Comparison of ENCODE assay signal across 21 mouse cellular contexts in genomic region chr6:128273507-128273906, GRCm38 (mm10). TPM values are rescaled to one million over a fixed set of nuclear protein-coding genes. Genes with fewer than 3 reads are reported as not detected.
DNase-seq lines count a peak whose midpoint lies in the region; ATAC-seq and TF ChIP-seq lines count a peak whose summit lies in the region.
"Had no signal": no experiment of that assay in that cellular context is flagged by ENCODE, and none has a peak within 500 bp of the region (broad histone marks: within the 10 kb centered on the region; RNA-seq: fewer than 3 reads in every experiment).

No protein-coding gene starts in this region.

- intact Hi-C loops in heart, postnatal 36 days (cut with DNase I) = no loop called here

- no peak overlapping the region for H3K4me2 ChIP-seq in intestine, embryonic 15.5 days (replicated peaks)
- no peak overlapping the region for H3K4me2 ChIP-seq in intestine, embryonic 16.5 days (ENCODE audit: low read depth, low read length)
- H3K4me2 ChIP-seq in intestine, postnatal 0 days (replicated peaks; ENCODE audit: low read depth) = no peak overlapping the region
- H3K4me2 ChIP-seq in midbrain, embryonic 16.5 days (ENCODE audit: low read length) = no peak overlapping the region

- H3K9ac ChIP-seq in intestine, embryonic 15.5 days = no peak overlapping the region
- H3K9ac ChIP-seq in intestine, embryonic 16.5 days (ENCODE audit: low read depth, low read length) = no peak overlapping the region
- no peak overlapping the region for H3K9ac ChIP-seq in intestine, postnatal 0 days (ENCODE audit: low read depth, low read length)
- no peak overlapping the region for H3K9ac ChIP-seq in midbrain, embryonic 16.5 days (ENCODE audit: low read depth, low read length)

- peaks cover 14% of the 10 kb centered on the region; the same call in 1 of the 2 replicates for H3K4me1 ChIP-seq in intestine, embryonic 15.5 days (replicated peaks)
- H3K4me1 ChIP-seq in intestine, embryonic 16.5 days (ENCODE audit: control insufficient read depth, insufficient read depth, low read length) = peaks cover 7% of the 10 kb centered on the region
- H3K4me1 ChIP-seq in intestine, postnatal 0 days (replicated peaks; ENCODE audit: control insufficient read depth, insufficient read depth, low read length) = no peaks in the 10 kb centered on the region
- H3K4me1 ChIP-seq in midbrain, embryonic 16.5 days (ENCODE audit: control insufficient read depth, insufficient read depth, low read length) = no peaks in the 10 kb centered on the region
- 0 out of 2 replicates have a peak, but pooled peaks cover 4% of the 10 kb centered on the region for H3K4me1 ChIP-seq in kidney, adult 2 months (ENCODE audit: control insufficient read depth, insufficient read depth, low read length)

- H3K27me3 ChIP-seq in intestine, embryonic 15.5 days (replicated peaks) = no peaks in the 10 kb centered on the region
- H3K27me3 ChIP-seq in intestine, embryonic 16.5 days (replicated peaks; ENCODE audit: control insufficient read depth, insufficient read depth, low read length) = no peaks in the 10 kb centered on the region
- H3K27me3 ChIP-seq in intestine, postnatal 0 days (replicated peaks; ENCODE audit: control insufficient read depth, insufficient read depth, low read length) = no peaks in the 10 kb centered on the region
- no peaks in the 10 kb centered on the region for H3K27me3 ChIP-seq in midbrain, embryonic 16.5 days (ENCODE audit: control insufficient read depth, insufficient read depth, low read depth, low read length)
- H3K27me3 ChIP-seq in kidney, adult 2 months (replicated peaks; ENCODE audit: control insufficient read depth, insufficient read depth, low read length) = no peaks in the 10 kb centered on the region
- H3K27me3 ChIP-seq: CH12.LX, Patski had no signal

- H3K4me3 ChIP-seq in intestine, embryonic 15.5 days (replicated peaks) = no peak overlapping the region
- no peak overlapping the region for H3K4me3 ChIP-seq in intestine, embryonic 16.5 days (ENCODE audit: low read length)
- H3K4me3 ChIP-seq in intestine, postnatal 0 days (ENCODE audit: low read depth, low read length) = no peak overlapping the region
- H3K4me3 ChIP-seq in midbrain, embryonic 16.5 days (ENCODE audit: low read depth, low read length) = no peak overlapping the region
- H3K4me3 ChIP-seq in kidney, adult 2 months (ENCODE audit: insufficient read depth, low read depth, low read length) = no peak overlapping the region

- no peak for TF ChIP-seq CTCF in intestine, postnatal 0 days (IDR thresholded peaks at IDR 0.05; ENCODE audit: low read depth)
- no peak for TF ChIP-seq CTCF in kidney, adult 2 months (conservative IDR thresholded peaks at IDR 0.05; ENCODE audit: insufficient read depth, insufficient read length, low read depth, low read length)

- 82% methylated on average over 1 of the region's 1 CpGs for WGBS in intestine, embryonic 15.5 days
- WGBS in intestine, embryonic 16.5 days = 73% methylated on average over 1 of the region's 1 CpGs
- 77% methylated on average over 1 of the region's 1 CpGs for WGBS in intestine, postnatal 0 days
- WGBS in midbrain, embryonic 16.5 days = 58% methylated on average over 1 of the region's 1 CpGs
- WGBS in kidney, adult 2 months = 87% methylated on average over 1 of the region's 1 CpGs

- no peak for DNase-seq in kidney, adult 2 months
- no peak for DNase-seq in heart, postnatal 36 days
- DNase-seq: adrenal gland, adult 2 months; adrenal gland, adult 8-10 months; adrenal gland, postnatal 10 days; adrenal gland, postnatal 14 days; adrenal gland, postnatal 25 days; adrenal gland, postnatal 36 days; B cell, adult 2 months; cerebellum, adult 11 months; cerebellum, adult 11-12 months had no signal

- H3K9me3 ChIP-seq in intestine, embryonic 15.5 days = no peaks in the 10 kb centered on the region
- H3K9me3 ChIP-seq in intestine, embryonic 16.5 days (ENCODE audit: control insufficient read depth, low read length) = no peaks in the 10 kb centered on the region
- no peaks in the 10 kb centered on the region for H3K9me3 ChIP-seq in intestine, postnatal 0 days (ENCODE audit: control insufficient read depth)
- no peaks in the 10 kb centered on the region for H3K9me3 ChIP-seq in midbrain, embryonic 16.5 days (replicated peaks; ENCODE audit: control insufficient read depth, low read length, poor library complexity, severe bottlenecking)

- H3K27ac ChIP-seq in intestine, embryonic 15.5 days = no peak overlapping the region
- H3K27ac ChIP-seq in intestine, embryonic 16.5 days (ENCODE audit: low read length) = no peak overlapping the region
- H3K27ac ChIP-seq in intestine, postnatal 0 days (ENCODE audit: low read depth, low read length) = no peak overlapping the region
- H3K27ac ChIP-seq in midbrain, embryonic 16.5 days (ENCODE audit: low read length) = no peak overlapping the region
- H3K27ac ChIP-seq in kidney, adult 2 months (ENCODE audit: insufficient read depth, low read depth, low read length) = no peak overlapping the region

- no peaks in the 10 kb centered on the region for H3K36me3 ChIP-seq in intestine, embryonic 15.5 days
- H3K36me3 ChIP-seq in intestine, embryonic 16.5 days (ENCODE audit: control insufficient read depth, insufficient read depth, low read length) = no peaks in the 10 kb centered on the region
- 0 out of 2 replicates have a peak, but pooled peaks cover under 1% of the 10 kb centered on the region for H3K36me3 ChIP-seq in intestine, postnatal 0 days (ENCODE audit: control insufficient read depth, insufficient read depth)
- H3K36me3 ChIP-seq in midbrain, embryonic 16.5 days (ENCODE audit: control insufficient read depth, insufficient read depth, low read length) = no peaks in the 10 kb centered on the region
- H3K36me3 ChIP-seq in kidney, adult 2 months (ENCODE audit: control insufficient read depth, insufficient read depth, low read length) = no peaks in the 10 kb centered on the region
- H3K36me3 ChIP-seq: G1E had no signal

- TF ChIP-seq POLR2A in kidney, adult 2 months (IDR thresholded peaks at IDR 0.05; ENCODE audit: low read depth, low read length) = no peak

- ATAC-seq in intestine, embryonic 15.5 days = peak; percentile 62
- peak; percentile 73 for ATAC-seq in intestine, embryonic 16.5 days
- peak; percentile 58; the same call in 1 of the 2 replicates for ATAC-seq in intestine, postnatal 0 days
- ATAC-seq in midbrain, embryonic 16.5 days = no peak
- ATAC-seq: activated CD4-positive, CD25-positive, alpha-beta regulatory T cell, adult 4 months; CD4-positive, CD25-positive, alpha-beta regulatory T cell, adult 4 months; Patski had no signal

RNA-seq across cellular contexts. Expression of gene Tead4, which starts 27.1 kb away (rescaled TPM):
- polyA plus RNA-seq in intestine, embryonic 15.5 days (2015; fragmentation: Nextera tagmentation; extraction: Ambion mirVana) = 2.2 and 2.5 TPM in 2 replicates
- 2.1 and 2.3 TPM in 2 replicates for polyA plus RNA-seq in intestine, embryonic 16.5 days (2015; fragmentation: Nextera tagmentation; extraction: Ambion mirVana)
- 1.4 and 1.5 TPM in 2 replicates for polyA plus RNA-seq in intestine, postnatal 0 days (2015; fragmentation: Nextera tagmentation; extraction: Ambion mirVana)
- polyA plus RNA-seq in midbrain, embryonic 16.5 days (2015; fragmentation: Nextera tagmentation; extraction: Ambion mirVana) = 0.58 and 0.65 TPM in 2 replicates
- 1.3 and 1.4 TPM in 2 replicates for polyA plus RNA-seq in kidney, adult 2 months (2012; rRNA removed)
- total RNA-seq in heart, postnatal 36 days (2021) = 1 to 10 TPM; 3.6 to 3.7 TPM
- total RNA-seq: CH12.LX, MEL had no signal
- polyA plus RNA-seq: activated CD4-positive, CD25-positive, alpha-beta regulatory T cell, adult 4 months; CD4-positive, CD25-positive, alpha-beta regulatory T cell, adult 4 months; G1E had no signal
